Mouse (Mus musculus): Measurements from ENCODE around the gene Zic2.

- no peak for TF ChIP-seq POLR2A (IDR thresholded peaks at IDR 0.05; ENCODE audit: control insufficient read depth, extremely low read depth, insufficient read depth, low read length, poor library complexity)
- no peak for TF ChIP-seq CTCF (IDR thresholded peaks at IDR 0.05; ENCODE audit: borderline replicate concordance, control insufficient read depth, extremely low read depth, insufficient read depth, low read length, poor library complexity)
Observed at GRCm38 (mm10) chr14:122478574-122479011, 3.4 kb downstream of the Zic2 start.
